Mouse (Mus musculus): Measurements from ENCODE around the gene Zfp639.

Gene Zfp639

DNA sequence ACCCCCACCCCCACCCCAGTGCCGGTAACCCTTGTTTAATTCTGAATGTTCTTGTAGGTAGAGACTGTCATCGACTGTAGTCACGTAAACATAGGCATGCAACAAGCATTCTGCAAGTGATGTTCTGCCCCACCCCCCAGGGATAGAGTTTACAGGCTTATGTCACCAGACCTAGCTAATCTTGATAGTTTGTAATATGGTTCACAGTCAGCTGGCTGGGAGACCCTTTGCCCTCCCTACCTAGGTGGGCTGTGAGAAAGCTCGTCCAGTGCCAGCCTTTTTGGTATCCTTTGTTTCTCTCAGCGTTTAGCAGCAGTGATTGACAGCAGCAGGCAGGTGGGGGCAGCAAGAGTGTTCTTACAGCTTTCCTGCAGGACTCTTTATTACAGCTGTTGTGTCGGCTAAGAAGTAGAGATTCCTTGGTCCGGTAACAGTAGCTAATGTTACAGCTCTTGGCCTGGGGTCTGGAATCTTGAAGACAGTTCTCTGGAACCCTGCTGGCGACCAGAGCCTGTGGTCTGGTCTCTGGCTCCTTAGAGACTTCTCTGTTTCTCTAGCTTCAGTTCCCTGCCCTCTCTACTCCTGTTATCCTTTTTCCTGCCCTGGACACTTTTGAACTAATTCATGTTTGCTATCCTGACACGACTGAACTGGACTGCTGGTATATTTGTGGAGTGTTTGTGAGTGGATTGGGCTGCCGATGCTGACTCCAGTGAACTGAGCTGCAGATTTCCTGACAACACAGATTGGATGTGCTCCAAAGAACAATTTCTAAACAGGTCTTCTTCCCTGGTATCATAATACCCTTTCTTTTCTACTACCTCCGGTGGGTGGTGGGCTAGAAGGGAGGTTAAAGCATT, 3.5 kb upstream of the Zfp639 start:
- DNase-seq, result no peak

DNA sequence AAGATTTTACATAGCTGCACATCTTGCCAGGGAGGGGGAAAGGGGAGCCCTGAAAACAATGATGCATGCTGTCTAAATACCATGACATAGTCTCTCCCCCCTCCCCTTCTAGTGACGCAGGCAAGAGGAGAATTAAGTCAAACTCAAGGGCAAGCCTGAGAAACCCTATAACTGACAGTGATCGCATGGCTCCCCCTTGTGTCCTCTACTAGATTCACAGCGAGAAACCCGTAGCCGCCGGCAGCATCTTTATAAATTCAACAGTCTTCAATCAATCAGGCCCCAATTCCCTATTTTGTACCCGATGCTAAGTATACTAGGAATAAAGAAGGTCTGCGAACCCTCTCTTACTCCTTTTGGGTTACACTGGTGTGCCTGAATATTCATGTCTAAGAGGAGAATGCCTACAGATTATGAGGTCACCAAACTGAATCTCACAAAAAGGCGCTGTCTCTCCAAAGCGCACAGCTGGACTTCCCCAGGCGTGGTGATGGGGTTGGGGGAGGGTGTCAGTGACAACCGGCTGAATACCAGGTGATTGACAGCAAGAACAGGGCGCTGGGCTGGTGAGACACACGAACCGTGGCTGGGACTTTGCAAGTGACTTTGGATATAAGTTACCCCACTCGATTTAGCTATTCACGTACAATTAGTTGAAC, 1.3 kb upstream of the Zfp639 start:
- peak; percentile 71 for DNase-seq

DNA sequence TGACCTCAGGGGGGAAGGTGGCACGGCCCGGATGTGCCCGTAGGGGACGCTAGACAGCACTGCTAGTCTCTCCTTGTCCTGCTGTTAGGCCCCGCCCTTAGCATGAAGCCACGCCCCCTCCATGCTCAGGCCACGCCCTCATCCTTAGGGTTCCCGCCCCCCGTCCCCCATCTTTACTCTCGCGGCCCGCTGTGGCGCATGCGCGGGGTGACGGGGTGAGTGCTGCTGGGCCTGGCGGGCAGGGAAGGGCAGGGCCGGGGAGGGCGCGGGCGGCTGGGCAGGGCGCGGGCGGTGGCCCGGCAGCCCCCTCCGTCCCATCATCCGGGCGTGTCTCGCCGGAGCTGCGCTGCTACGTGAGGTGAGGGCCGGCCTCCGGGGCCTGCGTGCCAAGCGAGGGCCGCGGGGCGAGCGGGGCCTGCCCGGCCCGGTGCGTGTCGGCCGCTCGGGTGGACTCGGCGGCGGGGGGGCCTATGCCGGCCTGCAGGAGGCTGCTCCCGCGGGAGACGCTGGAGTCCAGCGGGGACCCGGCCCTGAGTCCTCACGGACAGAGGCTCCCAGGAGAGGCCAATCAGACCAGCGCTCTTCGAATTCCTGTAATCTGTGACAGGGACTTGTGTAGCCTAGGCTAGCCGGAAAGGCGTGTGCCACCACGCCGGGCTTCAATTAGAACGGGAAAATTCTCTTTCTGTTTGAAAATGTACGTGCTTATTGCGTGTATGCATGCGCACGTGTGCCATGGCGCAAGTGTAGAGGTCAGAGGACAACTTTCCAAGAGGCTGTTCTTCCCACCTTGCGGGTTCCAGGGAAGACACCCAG, 524 bp downstream of the Zfp639 start:
- DNase-seq, result peak; percentile 96

DNA sequence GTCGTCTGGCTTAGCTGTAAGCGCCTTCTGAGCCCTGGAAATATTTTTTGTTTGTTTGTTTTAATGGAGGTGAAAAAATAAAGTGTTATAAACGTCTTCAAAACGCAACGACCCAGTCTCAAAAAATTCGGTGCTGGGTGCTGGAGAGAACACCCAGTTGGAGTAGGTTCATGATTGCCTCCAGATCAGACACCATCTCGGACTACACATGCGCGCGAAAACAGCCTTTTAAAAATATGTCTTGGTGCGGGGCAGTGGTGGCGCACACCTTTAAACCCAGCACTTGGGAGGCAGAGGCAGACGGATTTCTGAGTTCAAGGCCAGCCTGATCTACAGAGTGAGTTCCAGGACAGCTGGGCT, 1.1 kb downstream of the Zfp639 start:
- peak; percentile 39 for DNase-seq

DNA sequence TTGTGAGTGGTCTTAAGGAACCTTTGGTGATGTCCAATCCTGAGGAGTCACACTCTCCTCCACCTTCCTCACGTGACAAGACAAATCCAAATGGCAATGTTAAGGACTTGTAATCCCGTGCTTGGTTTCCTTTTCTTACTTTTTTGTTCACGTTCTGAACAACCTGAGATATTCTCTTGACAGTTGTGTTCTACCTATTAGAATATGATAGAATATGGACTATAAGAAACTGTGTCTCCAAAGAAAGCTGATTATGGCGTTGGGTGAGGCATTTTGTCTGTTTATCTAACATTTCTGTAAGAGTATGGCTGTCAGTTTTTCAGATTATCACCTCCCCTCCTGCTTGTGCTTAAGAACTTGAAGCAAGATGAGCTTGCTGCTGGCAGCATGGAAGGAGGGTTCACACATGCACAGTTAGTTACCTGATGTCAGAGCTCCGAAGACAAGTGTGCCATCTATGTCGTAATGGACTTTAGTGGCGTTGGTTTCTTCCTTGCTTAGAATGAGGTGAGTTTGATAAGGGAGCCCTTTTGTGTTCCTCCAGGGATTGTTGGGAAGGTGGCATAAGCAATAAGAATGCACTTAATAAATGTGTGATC, 2.7 kb downstream of the Zfp639 start:
- no peak for DNase-seq

DNA sequence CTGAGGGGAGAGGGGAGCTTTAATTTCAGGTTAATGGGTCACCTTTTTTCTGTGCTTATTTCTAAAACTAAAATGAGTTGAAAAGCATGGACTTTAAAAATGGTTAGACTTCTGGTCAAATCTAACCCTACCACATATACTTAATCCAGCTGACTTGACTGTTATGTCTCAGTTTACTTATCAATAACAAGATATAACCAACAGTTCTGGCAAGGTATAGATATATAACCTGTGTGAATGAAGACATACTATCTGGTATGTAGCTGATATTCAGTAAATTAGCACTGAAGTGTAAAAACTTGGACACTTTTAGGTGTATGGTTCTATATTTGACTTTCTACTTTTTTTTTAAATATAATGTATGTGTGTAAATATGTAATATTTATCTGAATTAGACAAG, 3.5 kb downstream of the Zfp639 start:
- DNase-seq, result no peak

DNA sequence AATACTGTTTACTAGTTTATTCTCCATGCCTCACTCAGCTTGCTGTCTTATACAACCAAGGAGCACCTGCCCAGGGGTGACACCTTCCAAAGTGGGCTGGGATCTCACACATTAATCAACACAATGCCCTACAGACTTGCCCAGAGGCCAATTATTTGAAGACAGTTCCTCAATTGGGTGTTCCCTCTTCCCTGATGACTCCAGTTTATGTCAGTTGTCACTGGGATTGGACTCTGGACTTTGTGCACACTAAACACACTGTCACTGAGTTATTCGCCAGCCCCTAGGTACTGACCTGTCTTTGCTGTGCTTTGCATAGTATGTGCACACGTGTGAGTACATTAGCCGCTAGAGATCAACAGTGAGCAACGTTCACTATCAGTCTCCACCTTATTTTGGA, 17.1 kb downstream of the Zfp639 start:
- no peak for DNase-seq

DNA sequence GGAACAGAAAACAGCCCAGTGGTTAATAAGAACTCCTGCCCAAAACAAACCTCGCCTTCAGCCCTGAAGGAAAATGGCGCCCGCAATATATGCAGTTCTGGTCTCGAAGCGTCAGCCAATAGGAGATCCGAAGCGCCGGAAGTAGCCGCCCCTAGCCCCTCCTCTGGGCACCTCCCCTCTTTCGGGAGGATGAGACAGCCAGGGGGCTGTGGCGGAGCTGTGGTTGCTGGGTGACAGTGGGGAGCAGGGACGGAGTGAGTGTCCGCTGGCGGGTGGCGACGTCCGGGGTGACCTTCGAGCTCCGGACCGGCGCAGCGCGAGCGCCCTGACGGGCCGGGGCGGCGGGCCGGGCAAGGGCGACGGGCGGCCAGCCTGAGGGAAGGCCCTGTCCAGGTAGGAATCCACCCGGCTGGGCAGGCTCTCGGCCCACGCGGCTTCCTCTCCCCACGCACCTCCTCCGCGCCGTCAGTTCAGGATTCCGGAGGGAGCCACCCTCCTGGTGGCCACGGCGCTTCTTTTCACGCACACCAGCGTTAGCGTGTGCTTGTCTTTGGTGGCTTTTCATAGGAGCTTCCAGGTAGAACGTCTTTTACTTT, 19.3 kb downstream of the Zfp639 start, which contains the start of gene Mfn1:
Mfn1 (plus strand) TSS at position 163 of the 596 bp plus-strand sequence.
- DNase-seq, result peak; percentile 90

DNA sequence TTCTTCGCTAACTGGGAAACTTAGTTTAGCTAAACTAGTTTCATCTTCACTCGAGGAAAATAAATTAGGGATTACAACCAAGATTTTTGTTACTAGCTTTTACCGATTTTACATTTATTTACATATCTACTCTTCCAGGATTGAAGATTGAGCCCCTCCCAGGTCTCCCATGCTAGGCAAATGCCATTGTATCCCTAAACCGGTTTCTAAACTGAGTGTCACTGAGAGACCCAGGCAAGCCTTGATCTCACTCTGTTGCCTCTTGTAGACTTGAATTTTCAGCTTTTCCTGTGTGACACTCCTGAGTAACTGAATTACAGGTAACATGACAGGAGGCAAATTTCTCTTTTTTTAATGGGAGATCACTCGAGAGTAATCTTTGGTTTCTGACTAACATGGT, 20.0 kb downstream of the Zfp639 start:
- DNase-seq, result no peak

DNA sequence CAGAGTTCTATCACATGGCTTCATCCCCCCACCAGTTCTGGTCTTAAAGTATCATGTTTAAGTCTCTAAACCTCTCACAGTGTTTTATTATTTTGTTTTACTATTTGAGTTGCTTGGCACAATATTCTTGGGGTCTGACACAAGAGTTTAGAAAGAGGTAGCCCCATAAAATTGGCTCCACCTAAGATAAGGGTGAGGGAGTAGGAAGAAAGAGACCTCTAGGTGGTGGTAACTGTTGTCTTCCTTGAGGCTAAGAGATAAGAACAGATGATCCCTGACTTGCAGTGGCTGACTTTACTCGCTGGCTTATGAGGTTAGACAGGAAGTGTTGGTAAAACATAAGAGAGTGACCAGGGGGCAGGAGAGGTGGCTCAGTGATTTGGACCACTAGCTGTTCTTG, 25.6 kb downstream of the Zfp639 start:
- no peak for DNase-seq

DNA sequence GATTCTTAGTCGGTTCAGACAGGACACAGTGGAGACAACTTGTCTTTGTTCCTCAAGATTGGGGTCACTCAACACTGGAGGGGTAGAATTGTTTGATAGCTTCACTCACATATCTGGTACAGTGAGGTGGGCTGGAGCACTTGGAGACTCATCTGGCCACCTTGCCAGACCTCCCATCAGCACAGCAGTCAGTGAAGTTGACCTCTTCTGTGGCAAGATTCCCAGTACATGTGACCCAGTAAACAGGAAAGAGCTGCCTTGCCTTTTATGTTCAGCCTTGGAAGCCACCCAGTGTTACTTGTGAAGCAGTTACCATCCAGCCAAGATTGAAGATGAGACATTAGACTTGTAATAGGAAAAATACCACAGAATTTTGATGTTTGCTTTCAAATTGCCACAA, 27.5 kb downstream of the Zfp639 start:
- peak; percentile 23 for DNase-seq

DNA sequence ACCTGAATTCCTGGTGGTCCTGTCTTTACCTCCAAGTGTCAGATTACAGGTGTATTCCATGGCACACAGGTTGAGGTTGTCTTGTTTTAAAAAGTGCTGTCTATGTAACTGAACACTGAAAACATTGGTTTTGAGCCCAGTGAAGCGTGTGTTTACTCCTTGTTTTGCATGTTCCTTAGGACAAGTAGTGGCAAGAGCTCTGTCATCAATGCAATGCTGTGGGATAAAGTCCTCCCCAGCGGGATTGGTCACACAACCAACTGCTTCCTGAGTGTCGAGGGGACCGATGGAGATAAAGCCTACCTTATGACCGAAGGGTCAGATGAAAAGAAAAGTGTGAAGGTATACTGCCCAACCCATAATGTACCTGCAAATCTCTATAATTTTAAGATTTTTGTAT, 28.0 kb downstream of the Zfp639 start:
- DNase-seq, result no peak

DNA sequence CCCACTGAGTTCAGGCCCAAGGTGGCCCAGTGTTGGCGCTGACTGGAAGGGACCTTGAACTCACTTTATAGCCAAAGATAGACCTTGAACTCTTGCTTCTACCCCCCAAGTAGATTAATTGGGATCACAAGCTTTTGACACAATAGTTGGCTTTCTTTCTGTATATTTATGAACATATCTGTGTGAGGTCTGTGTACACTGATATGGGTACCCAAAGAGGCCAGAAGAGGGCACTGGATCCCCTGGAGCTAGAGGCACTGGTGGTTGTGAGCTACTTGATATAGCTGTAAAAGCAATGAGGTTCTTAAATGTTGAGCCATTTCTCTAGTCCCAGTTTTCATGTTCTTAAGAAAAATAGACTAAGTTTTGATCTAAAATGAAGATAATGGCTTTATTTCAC, 43.0 kb downstream of the Zfp639 start:
- no peak for DNase-seq

DNA sequence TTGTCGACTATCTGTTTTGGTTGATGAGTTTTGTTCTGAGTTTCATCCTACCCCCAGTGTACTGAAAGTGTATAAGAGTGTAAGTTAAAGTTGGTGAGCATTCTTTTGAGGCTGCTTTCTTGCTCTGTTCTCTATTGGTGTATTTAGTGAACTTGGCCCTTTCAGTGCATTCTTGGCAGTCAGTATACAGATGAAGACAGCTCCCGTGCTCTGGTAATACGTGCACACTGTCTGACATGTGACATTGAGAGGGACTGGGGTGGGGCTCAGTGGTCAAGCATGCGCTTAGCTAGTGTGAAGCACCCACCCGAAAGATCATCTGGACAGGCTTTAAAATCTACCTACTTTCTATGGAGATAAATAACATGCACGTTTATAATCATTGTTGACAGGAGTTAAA, 53.3 kb downstream of the Zfp639 start:
- DNase-seq, result no peak

Measured in cerebellum, adult 8-10 months (tissue).